Mouse (Mus musculus) hindbrain, embryonic 15.5 days (tissue): ENCODE data around the gene Bdh1. TPM values are rescaled to one million over a fixed set of nuclear protein-coding genes. Genes with fewer than 3 reads are reported as not detected.
A peak's percentile ranks its signal among the peaks of the same experiment; 100 is the strongest.

Experiments
- ATAC-seq: fragments of 200-750 bp; cut with Nextera tagmentation; 2 replicates; pipeline ENCODE4 v1.8.0; 2017; ENCODE audit warnings: low read depth, moderate number of reproducible peaks, moderate TSS enrichment; ENCODE audit not compliant: low FRiP score
- H3K27ac ChIP-seq: fragments of 300-500 bp; sonication (generic); replicated peaks from 2 replicates; pipeline ENCODE4 v1.5.1; 2015; ENCODE audit warnings: mild to moderate bottlenecking, inconsistent platforms
- H3K27me3 ChIP-seq: fragments of 300-500 bp; sonication (generic); 2 replicates; pipeline ENCODE4 v1.6.1; 2015; ENCODE audit warnings: control low read depth, inconsistent platforms
- H3K36me3 ChIP-seq: fragments of 300-500 bp; sonication (generic); 2 replicates; pipeline ENCODE4 v1.6.1; 2015; ENCODE audit warnings: control low read depth, inconsistent platforms
- H3K4me1 ChIP-seq: fragments of 300-500 bp; sonication (generic); replicated peaks from 2 replicates; pipeline ENCODE4 v1.6.1; 2015; ENCODE audit warnings: control low read depth, inconsistent platforms
- H3K4me2 ChIP-seq: fragments of 300-500 bp; sonication (generic); 2 replicates; pipeline ENCODE4 v1.6.1; 2015; ENCODE audit warnings: moderate library complexity, mild to moderate bottlenecking, inconsistent platforms
- H3K4me3 ChIP-seq: fragments of 300-500 bp; sonication (generic); 2 replicates; pipeline ENCODE4 v1.5.1; 2015; ENCODE audit warnings: mild to moderate bottlenecking, inconsistent platforms
- H3K9ac ChIP-seq: fragments of 300-500 bp; sonication (generic); 2 replicates; pipeline ENCODE4 v1.6.1; 2015; ENCODE audit warnings: inconsistent platforms
- H3K9me3 ChIP-seq: fragments of 300-500 bp; sonication (generic); 2 replicates; pipeline ENCODE4 v1.6.1; 2016; ENCODE audit warnings: control low read depth, inconsistent platforms
- WGBS: fragments of 180-500 bp; shearing (Covaris S2); methylation state at CpG from one replicate; pipeline ENCODE4 v1.1.7; 2015; 5-methylcytosine and 5-hydroxymethylcytosine counted together
- polyA plus RNA-seq: library from polyadenylated mRNA; unstranded; fragments of >200 nt; fragmentation: Nextera tagmentation; extraction: Ambion mirVana; gene quantifications from 2 replicates; pipeline ENCODE4 v1.2.1, GENCODE M21; 2015

The Bdh1 gene
- polyA plus RNA-seq, 1 experiment from 2014 or later: 123 TPM

- no peak for ATAC-seq
- Histone ChIP-seq H3K9ac (no peak overlapping the region), H3K27ac (no peak overlapping the region), H3K36me3 (no peaks in the 10 kb centered on the region), H3K27me3 (no peaks in the 10 kb centered on the region), H3K4me2 (no peak overlapping the region), H3K4me3 (no peak overlapping the region), H3K9me3 (no peaks in the 10 kb centered on the region), H3K4me1 (peaks cover 15% of the 10 kb centered on the region)
- WGBS: 100% methylated on average over 1 of the region's 1 CpGs
Observed at GRCm38 (mm10) chr16:31473226-31473625, 51.1 kb downstream of the Bdh1 start.

GRCm38 (mm10) chr16:31475123-31475968 is 53.3 kb downstream of the Bdh1 start:
- Histone ChIP-seq H3K36me3 (no peaks in the 10 kb centered on the region), H3K27ac (peak overlapping the region; percentile 67), H3K4me2 (no peak overlapping the region), H3K9me3 (no peaks in the 10 kb centered on the region), H3K9ac (no peak overlapping the region), H3K27me3 (no peaks in the 10 kb centered on the region), H3K4me3 (no peak overlapping the region), H3K4me1 (peaks cover 15% of the 10 kb centered on the region)
- ATAC-seq: no peak
- WGBS: 53% methylated on average over 9 of the region's 9 CpGs

GRCm38 (mm10) chr16:31476872-31477603 is 55.0 kb downstream of the Bdh1 start:
- ATAC-seq: no peak
- no peak overlapping the region for H3K4me2 ChIP-seq

GRCm38 (mm10) chr16:31485336-31485735 is 63.3 kb downstream of the Bdh1 start:
- ATAC-seq: no peak
- Histone ChIP-seq H3K27ac (no peak overlapping the region), H3K9ac (no peak overlapping the region), H3K36me3 (no peaks in the 10 kb centered on the region), H3K27me3 (no peaks in the 10 kb centered on the region), H3K9me3 (no peaks in the 10 kb centered on the region), H3K4me1 (peaks cover 9% of the 10 kb centered on the region), H3K4me3 (no peak overlapping the region), H3K4me2 (no peak overlapping the region)
- WGBS: 94% methylated on average over 5 of the region's 5 CpGs

More at GRCm38 (mm10) chr16:31476872-31477603, 55.0 kb downstream of the Bdh1 start:
- Histone ChIP-seq H3K27me3 (no peaks in the 10 kb centered on the region), H3K9me3 (no peaks in the 10 kb centered on the region), H3K27ac (no peak overlapping the region), H3K9ac (no peak overlapping the region), H3K4me3 (no peak overlapping the region), H3K4me1 (peaks cover 15% of the 10 kb centered on the region), H3K36me3 (no peaks in the 10 kb centered on the region)
- 59% methylated on average over 7 of the region's 7 CpGs for WGBS

GRCm38 (mm10) chr16:31487266-31487665 is 65.2 kb downstream of the Bdh1 start:
- H3K4me3 ChIP-seq: no peak overlapping the region

GRCm38 (mm10) chr16:31489096-31489495 is 67.0 kb downstream of the Bdh1 start:
- Histone ChIP-seq H3K9ac (no peak overlapping the region), H3K27me3 (no peaks in the 10 kb centered on the region), H3K27ac (peak overlapping the region; percentile 54), H3K9me3 (no peaks in the 10 kb centered on the region), H3K4me2 (no peak overlapping the region), H3K4me3 (no peak overlapping the region), H3K4me1 (peaks cover 23% of the 10 kb centered on the region), H3K36me3 (no peaks in the 10 kb centered on the region)
- ATAC-seq: peak; percentile 19; the same call in 1 of the 2 replicates
- WGBS: 16% methylated on average over 3 of the region's 3 CpGs

More at GRCm38 (mm10) chr16:31487266-31487665, 65.2 kb downstream of the Bdh1 start:
- Histone ChIP-seq H3K4me1 (peaks cover 9% of the 10 kb centered on the region), H3K9me3 (no peaks in the 10 kb centered on the region), H3K27me3 (no peaks in the 10 kb centered on the region), H3K9ac (no peak overlapping the region), H3K36me3 (no peaks in the 10 kb centered on the region), H3K27ac (no peak overlapping the region), H3K4me2 (no peak overlapping the region)
- 91% methylated on average over 3 of the region's 3 CpGs for WGBS
- no peak for ATAC-seq

- no peaks in the 10 kb centered on the region for H3K27me3 ChIP-seq
- H3K4me3 ChIP-seq: no peak overlapping the region
- 62% methylated on average over 7 of the region's 7 CpGs for WGBS
- H3K9me3 ChIP-seq: no peaks in the 10 kb centered on the region
- no peak overlapping the region for H3K4me2 ChIP-seq
- H3K36me3 ChIP-seq: no peaks in the 10 kb centered on the region
- no peak overlapping the region for H3K9ac ChIP-seq
- peaks cover 34% of the 10 kb centered on the region for H3K4me1 ChIP-seq
- ATAC-seq: 0 out of 2 replicates have a peak, but pooled peaks have one; percentile 31
- no peak overlapping the region for H3K27ac ChIP-seq
Observed at GRCm38 (mm10) chr16:31490967-31491366, 68.9 kb downstream of the Bdh1 start.

GRCm38 (mm10) chr16:31492921-31493549 is 71.0 kb downstream of the Bdh1 start:
- 24% methylated on average over 12 of the region's 12 CpGs for WGBS
- Histone ChIP-seq H3K4me2 (0 out of 2 replicates have a peak overlapping the region, but pooled peaks have one; percentile 10), H3K27me3 (no peaks in the 10 kb centered on the region), H3K9ac (no peak overlapping the region), H3K4me1 (peaks cover 34% of the 10 kb centered on the region), H3K36me3 (no peaks in the 10 kb centered on the region), H3K27ac (0 out of 2 replicates have a peak overlapping the region, but pooled peaks have one; percentile 37), H3K4me3 (no peak overlapping the region), H3K9me3 (no peaks in the 10 kb centered on the region)
- ATAC-seq: 0 out of 2 replicates have a peak, but pooled peaks have one; percentile 28

GRCm38 (mm10) chr16:31493550-31493965 is 71.5 kb downstream of the Bdh1 start:
- no peak overlapping the region for H3K9ac ChIP-seq
- H3K4me2 ChIP-seq: no peak overlapping the region
- ATAC-seq: no peak

GRCm38 (mm10) chr16:31493991-31494390 is 71.9 kb downstream of the Bdh1 start:
- Histone ChIP-seq H3K9me3 (no peaks in the 10 kb centered on the region), H3K9ac (no peak overlapping the region), H3K27me3 (no peaks in the 10 kb centered on the region), H3K4me2 (no peak overlapping the region), H3K4me1 (peaks cover 30% of the 10 kb centered on the region), H3K4me3 (no peak overlapping the region), H3K27ac (no peak overlapping the region), H3K36me3 (no peaks in the 10 kb centered on the region)
- WGBS: 48% methylated on average over 6 of the region's 6 CpGs
- ATAC-seq: no peak

More at GRCm38 (mm10) chr16:31493550-31493965, 71.5 kb downstream of the Bdh1 start:
- H3K36me3 ChIP-seq: no peaks in the 10 kb centered on the region
- 37% methylated on average over 6 of the region's 6 CpGs for WGBS
- no peaks in the 10 kb centered on the region for H3K9me3 ChIP-seq
- no peak overlapping the region for H3K4me3 ChIP-seq
- H3K27ac ChIP-seq: no peak overlapping the region
- peaks cover 34% of the 10 kb centered on the region for H3K4me1 ChIP-seq
- H3K27me3 ChIP-seq: no peaks in the 10 kb centered on the region

- Histone ChIP-seq H3K27ac (0 out of 2 replicates have a peak overlapping the region, but pooled peaks have one; percentile 31), H3K36me3 (no peaks in the 10 kb centered on the region)
- no peak for ATAC-seq
Observed at GRCm38 (mm10) chr16:31495356-31495755, 73.3 kb downstream of the Bdh1 start.

More at GRCm38 (mm10) chr16:31495356-31495755, 73.3 kb downstream of the Bdh1 start:
- Histone ChIP-seq H3K9me3 (no peaks in the 10 kb centered on the region), H3K27me3 (no peaks in the 10 kb centered on the region), H3K4me2 (no peak overlapping the region), H3K9ac (no peak overlapping the region), H3K4me3 (no peak overlapping the region), H3K4me1 (peaks cover 36% of the 10 kb centered on the region)
- WGBS: 59% methylated on average over 7 of the region's 7 CpGs
